Mouse (Mus musculus) spleen, adult 2 months (tissue): ENCODE measurements around the gene Atp4b.

Experiments
- CTCF ChIP-seq: fragments of 200-500 bp; IDR thresholded peaks from 2 replicates; pipeline ENCODE4 v1.5.1; 2011; ENCODE audit warnings: mild to moderate bottlenecking, inconsistent platforms; ENCODE audit not compliant: insufficient read depth, insufficient read length, insufficient replicate concordance; ENCODE audit errors: extremely low read depth
- POLR2A ChIP-seq: fragments of 200-500 bp; IDR thresholded peaks from 2 replicates; pipeline ENCODE4 v1.6.1; 2011; ENCODE audit warnings: low read depth, low read length, inconsistent platforms

DNA sequence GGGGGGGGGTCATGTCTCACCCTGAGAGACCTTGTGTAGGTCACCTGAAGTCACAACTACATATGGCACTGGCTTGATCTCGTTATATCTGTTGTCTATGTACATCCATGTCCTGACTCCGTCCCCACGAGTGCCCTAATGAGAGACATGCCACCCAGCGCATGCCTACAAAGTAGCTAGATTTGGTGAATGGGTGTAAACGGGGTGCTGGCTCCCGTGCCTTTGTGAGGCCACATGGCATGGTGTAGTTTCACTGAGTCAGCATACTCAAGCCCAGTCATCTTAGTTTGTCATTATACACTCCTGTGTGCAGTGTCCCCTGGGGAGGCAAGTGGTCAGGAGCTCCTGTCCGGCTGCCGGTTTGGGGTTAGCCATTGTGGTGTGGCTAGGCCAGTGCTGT, 56.0 kb downstream of the Atp4b start:
- TF ChIP-seq CTCF (no peak), POLR2A (no peak)
